Mouse (Mus musculus): ENCODE results near the gene Krtap16-3. TPM values are rescaled to one million over a fixed set of nuclear protein-coding genes. Genes with fewer than 3 reads are reported as not detected.

Krtap16-3 gene
- polyA plus RNA-seq (2015; fragmentation: Nextera tagmentation; extraction: Ambion mirVana): not detected in 2 replicates

GRCm38 (mm10) chr16:88962773-88963172, at the start of gene Krtap16-3:
Krtap16-3 (minus strand) TSS chr16:88962873.
- no peak within 1 kb of the TSS for H3K9ac ChIP-seq (ENCODE audit: low read length)
- no peak within 1 kb of the TSS for H3K27ac ChIP-seq (replicated peaks)
- ATAC-seq (ENCODE audit: low FRiP score, low TSS enrichment): no peak
- no peaks in the 10 kb centered on the region for H3K4me1 ChIP-seq (replicated peaks; ENCODE audit: control insufficient read depth, insufficient read depth)
- 89% methylated on average over 7 of the region's 7 CpGs for WGBS
- no peak within 1 kb of the TSS for H3K4me2 ChIP-seq (replicated peaks; ENCODE audit: low read depth)
- no peaks in the 10 kb centered on the region for H3K36me3 ChIP-seq (ENCODE audit: control insufficient read depth, insufficient read depth, low read length)
- DNase-seq (ENCODE audit: low spot score): no peak
- TF ChIP-seq EP300 (optimal IDR thresholded peaks at IDR 0.05) (no peak), CTCF (IDR thresholded peaks at IDR 0.05; ENCODE audit: low read depth) (no peak)
- no peaks in the 10 kb centered on the region for H3K27me3 ChIP-seq (ENCODE audit: control insufficient read depth, insufficient read depth, low read length)
- no peaks in the 10 kb centered on the region for H3K9me3 ChIP-seq (ENCODE audit: control insufficient read depth, low read length)
- H3K4me3 ChIP-seq (ENCODE audit: low read depth, low read length): no peak within 1 kb of the TSS

GRCm38 (mm10) chr16:89010659-89011058, 48.0 kb upstream of the Krtap16-3 start, which contains the start of gene Krtap22-2:
Krtap22-2 (minus strand) TSS chr16:89010759.
- no peaks in the 10 kb centered on the region for H3K27me3 ChIP-seq (ENCODE audit: control insufficient read depth, insufficient read depth, low read length)
- TF ChIP-seq EP300 (optimal IDR thresholded peaks at IDR 0.05): no peak
- TF ChIP-seq CTCF (IDR thresholded peaks at IDR 0.05; ENCODE audit: low read depth): no peak
- H3K9ac ChIP-seq (ENCODE audit: low read length): no peak within 1 kb of the TSS
- no peaks in the 10 kb centered on the region for H3K9me3 ChIP-seq (ENCODE audit: control insufficient read depth, low read length)
- no peak for ATAC-seq (ENCODE audit: low FRiP score, low TSS enrichment)
- no peak for DNase-seq (ENCODE audit: low spot score)
- H3K4me1 ChIP-seq (replicated peaks; ENCODE audit: control insufficient read depth, insufficient read depth): no peaks in the 10 kb centered on the region
- H3K4me3 ChIP-seq (ENCODE audit: low read depth, low read length): no peak within 1 kb of the TSS
- no peak within 1 kb of the TSS for H3K27ac ChIP-seq (replicated peaks)
- no peak within 1 kb of the TSS for H3K4me2 ChIP-seq (replicated peaks; ENCODE audit: low read depth)
- 71% methylated on average over 5 of the region's 5 CpGs for WGBS
- no peaks in the 10 kb centered on the region for H3K36me3 ChIP-seq (ENCODE audit: control insufficient read depth, insufficient read depth, low read length)

GRCm38 (mm10) chr16:88941106-88941505, 21.6 kb downstream of the Krtap16-3 start:
- H3K4me3 ChIP-seq (ENCODE audit: low read depth, low read length): no peak overlapping the region
- no peaks in the 10 kb centered on the region for H3K9me3 ChIP-seq (ENCODE audit: control insufficient read depth, low read length)
- no peak overlapping the region for H3K4me2 ChIP-seq (replicated peaks; ENCODE audit: low read depth)
- no peak overlapping the region for H3K9ac ChIP-seq (ENCODE audit: low read length)
- H3K36me3 ChIP-seq (ENCODE audit: control insufficient read depth, insufficient read depth, low read length): no peaks in the 10 kb centered on the region
- TF ChIP-seq CTCF (IDR thresholded peaks at IDR 0.05; ENCODE audit: low read depth): no peak
- TF ChIP-seq EP300 (optimal IDR thresholded peaks at IDR 0.05): no peak
- H3K4me1 ChIP-seq (replicated peaks; ENCODE audit: control insufficient read depth, insufficient read depth): no peaks in the 10 kb centered on the region
- 76% methylated on average over 6 of the region's 6 CpGs for WGBS
- no peaks in the 10 kb centered on the region for H3K27me3 ChIP-seq (ENCODE audit: control insufficient read depth, insufficient read depth, low read length)
- H3K27ac ChIP-seq (replicated peaks): no peak overlapping the region
- ATAC-seq (ENCODE audit: low FRiP score, low TSS enrichment) (no peak), DNase-seq (ENCODE audit: low spot score) (no peak)

GRCm38 (mm10) chr16:88938252-88938651, 24.4 kb downstream of the Krtap16-3 start:
- Histone ChIP-seq H3K27me3 (ENCODE audit: control insufficient read depth, insufficient read depth, low read length) (no peaks in the 10 kb centered on the region), H3K9ac (ENCODE audit: low read length) (no peak overlapping the region), H3K4me2 (replicated peaks; ENCODE audit: low read depth) (no peak overlapping the region), H3K4me3 (ENCODE audit: low read depth, low read length) (no peak overlapping the region), H3K36me3 (ENCODE audit: control insufficient read depth, insufficient read depth, low read length) (no peaks in the 10 kb centered on the region), H3K27ac (replicated peaks) (no peak overlapping the region), H3K4me1 (replicated peaks; ENCODE audit: control insufficient read depth, insufficient read depth) (no peaks in the 10 kb centered on the region), H3K9me3 (ENCODE audit: control insufficient read depth, low read length) (no peaks in the 10 kb centered on the region)
- DNase-seq (ENCODE audit: low spot score): no peak
- no peak for ATAC-seq (ENCODE audit: low FRiP score, low TSS enrichment)
- WGBS: 66% methylated on average over 7 of the region's 7 CpGs
- TF ChIP-seq CTCF (IDR thresholded peaks at IDR 0.05; ENCODE audit: low read depth): peak; percentile 49
- TF ChIP-seq EP300 (optimal IDR thresholded peaks at IDR 0.05): no peak

GRCm38 (mm10) chr16:88932165-88932564, 30.5 kb downstream of the Krtap16-3 start, which contains the start of gene Krtap19-9b:
Krtap19-9b (minus strand) TSS chr16:88932265.
- Histone ChIP-seq H3K4me2 (replicated peaks; ENCODE audit: low read depth) (no peak within 1 kb of the TSS), H3K27ac (replicated peaks) (no peak within 1 kb of the TSS), H3K4me3 (ENCODE audit: low read depth, low read length) (no peak within 1 kb of the TSS), H3K4me1 (replicated peaks; ENCODE audit: control insufficient read depth, insufficient read depth) (no peaks in the 10 kb centered on the region), H3K9me3 (ENCODE audit: control insufficient read depth, low read length) (no peaks in the 10 kb centered on the region), H3K36me3 (ENCODE audit: control insufficient read depth, insufficient read depth, low read length) (no peaks in the 10 kb centered on the region), H3K27me3 (ENCODE audit: control insufficient read depth, insufficient read depth, low read length) (no peaks in the 10 kb centered on the region), H3K9ac (ENCODE audit: low read length) (no peak within 1 kb of the TSS)
- DNase-seq (ENCODE audit: low spot score) (no peak), ATAC-seq (ENCODE audit: low FRiP score, low TSS enrichment) (no peak)
- TF ChIP-seq EP300 (optimal IDR thresholded peaks at IDR 0.05) (no peak), CTCF (IDR thresholded peaks at IDR 0.05; ENCODE audit: low read depth) (no peak)
- 83% methylated on average over 3 of the region's 3 CpGs for WGBS

Other genes with a start within 250 kb of the Krtap16-3 start
- gene Krtap13-1, start 234.0 kb downstream of the Krtap16-3 start, polyA plus RNA-seq (2015; fragmentation: Nextera tagmentation; extraction: Ambion mirVana): not detected in 2 replicates
- not detected in 2 replicates for gene Krtap13, start 211.2 kb downstream of the Krtap16-3 start, polyA plus RNA-seq (2015; fragmentation: Nextera tagmentation; extraction: Ambion mirVana)
- gene 2310034C09Rik, start 204.0 kb downstream of the Krtap16-3 start, polyA plus RNA-seq (2015; fragmentation: Nextera tagmentation; extraction: Ambion mirVana): 0.13 and 0.23 TPM in 2 replicates
- not detected in 2 replicates for gene 2310057N15Rik, start 188.7 kb downstream of the Krtap16-3 start, polyA plus RNA-seq (2015; fragmentation: Nextera tagmentation; extraction: Ambion mirVana)
- gene Gm5965, start 185.0 kb downstream of the Krtap16-3 start, polyA plus RNA-seq (2015; fragmentation: Nextera tagmentation; extraction: Ambion mirVana): not detected in 2 replicates
- gene Gm20741, start 150.7 kb downstream of the Krtap16-3 start, polyA plus RNA-seq (2015; fragmentation: Nextera tagmentation; extraction: Ambion mirVana): not detected in 2 replicates
- not detected in 2 replicates for gene Krtap15, start 142.7 kb downstream of the Krtap16-3 start, polyA plus RNA-seq (2015; fragmentation: Nextera tagmentation; extraction: Ambion mirVana)
- not detected in 2 replicates for gene Krtap14, start 136.7 kb downstream of the Krtap16-3 start, polyA plus RNA-seq (2015; fragmentation: Nextera tagmentation; extraction: Ambion mirVana)
- gene Krtap19-1, start 93.5 kb downstream of the Krtap16-3 start, polyA plus RNA-seq (2015; fragmentation: Nextera tagmentation; extraction: Ambion mirVana): not detected in 2 replicates
- not detected in 2 replicates for gene Krtap19-2, start 88.6 kb downstream of the Krtap16-3 start, polyA plus RNA-seq (2015; fragmentation: Nextera tagmentation; extraction: Ambion mirVana)
- gene Krtap19-3, start 84.8 kb downstream of the Krtap16-3 start, polyA plus RNA-seq (2015; fragmentation: Nextera tagmentation; extraction: Ambion mirVana): not detected in 2 replicates
- not detected in 2 replicates for gene Krtap19-4, start 77.8 kb downstream of the Krtap16-3 start, polyA plus RNA-seq (2015; fragmentation: Nextera tagmentation; extraction: Ambion mirVana)
- gene Krtap19-5, start 66.4 kb downstream of the Krtap16-3 start, polyA plus RNA-seq (2015; fragmentation: Nextera tagmentation; extraction: Ambion mirVana): not detected in 2 replicates
- gene Krtap19-9b, start 30.6 kb downstream of the Krtap16-3 start, polyA plus RNA-seq (2015; fragmentation: Nextera tagmentation; extraction: Ambion mirVana): not detected in 2 replicates
- not detected in 2 replicates for gene Krtap22-2, start 47.9 kb upstream of the Krtap16-3 start, polyA plus RNA-seq (2015; fragmentation: Nextera tagmentation; extraction: Ambion mirVana)
- not detected in 2 replicates for gene Gm10229, start 52.4 kb upstream of the Krtap16-3 start, polyA plus RNA-seq (2015; fragmentation: Nextera tagmentation; extraction: Ambion mirVana)
- not detected in 2 replicates for gene Krtap6-1, start 68.8 kb upstream of the Krtap16-3 start, polyA plus RNA-seq (2015; fragmentation: Nextera tagmentation; extraction: Ambion mirVana)
- not detected in 2 replicates for gene Gm10228, start 78.6 kb upstream of the Krtap16-3 start, polyA plus RNA-seq (2015; fragmentation: Nextera tagmentation; extraction: Ambion mirVana)
- not detected in 2 replicates for gene Krtap6-5, start 85.0 kb upstream of the Krtap16-3 start, polyA plus RNA-seq (2015; fragmentation: Nextera tagmentation; extraction: Ambion mirVana)
- gene 1110025L11Rik, start 101.1 kb upstream of the Krtap16-3 start, polyA plus RNA-seq (2015; fragmentation: Nextera tagmentation; extraction: Ambion mirVana): not detected in 2 replicates
- not detected in 2 replicates for gene Krtap6-3, start 121.1 kb upstream of the Krtap16-3 start, polyA plus RNA-seq (2015; fragmentation: Nextera tagmentation; extraction: Ambion mirVana)
- gene Gm6358, start 178.0 kb upstream of the Krtap16-3 start, polyA plus RNA-seq (2015; fragmentation: Nextera tagmentation; extraction: Ambion mirVana): not detected in 2 replicates
- gene Gm10061, start 188.2 kb upstream of the Krtap16-3 start, polyA plus RNA-seq (2015; fragmentation: Nextera tagmentation; extraction: Ambion mirVana): not detected in 2 replicates
- gene Gm9789, start 195.1 kb upstream of the Krtap16-3 start, polyA plus RNA-seq (2015; fragmentation: Nextera tagmentation; extraction: Ambion mirVana): not detected in 2 replicates
- not detected in 2 replicates for gene Gm7735, start 206.6 kb upstream of the Krtap16-3 start, polyA plus RNA-seq (2015; fragmentation: Nextera tagmentation; extraction: Ambion mirVana)
- not detected in 2 replicates for gene 1110057P08Rik, start 211.9 kb upstream of the Krtap16-3 start, polyA plus RNA-seq (2015; fragmentation: Nextera tagmentation; extraction: Ambion mirVana)
- gene Krtap20-2, start 243.0 kb upstream of the Krtap16-3 start, polyA plus RNA-seq (2015; fragmentation: Nextera tagmentation; extraction: Ambion mirVana): not detected in 2 replicates